Mouse (Mus musculus): Measurements from ENCODE around the gene 2900026A02Rik.

2900026A02Rik gene

DNA sequence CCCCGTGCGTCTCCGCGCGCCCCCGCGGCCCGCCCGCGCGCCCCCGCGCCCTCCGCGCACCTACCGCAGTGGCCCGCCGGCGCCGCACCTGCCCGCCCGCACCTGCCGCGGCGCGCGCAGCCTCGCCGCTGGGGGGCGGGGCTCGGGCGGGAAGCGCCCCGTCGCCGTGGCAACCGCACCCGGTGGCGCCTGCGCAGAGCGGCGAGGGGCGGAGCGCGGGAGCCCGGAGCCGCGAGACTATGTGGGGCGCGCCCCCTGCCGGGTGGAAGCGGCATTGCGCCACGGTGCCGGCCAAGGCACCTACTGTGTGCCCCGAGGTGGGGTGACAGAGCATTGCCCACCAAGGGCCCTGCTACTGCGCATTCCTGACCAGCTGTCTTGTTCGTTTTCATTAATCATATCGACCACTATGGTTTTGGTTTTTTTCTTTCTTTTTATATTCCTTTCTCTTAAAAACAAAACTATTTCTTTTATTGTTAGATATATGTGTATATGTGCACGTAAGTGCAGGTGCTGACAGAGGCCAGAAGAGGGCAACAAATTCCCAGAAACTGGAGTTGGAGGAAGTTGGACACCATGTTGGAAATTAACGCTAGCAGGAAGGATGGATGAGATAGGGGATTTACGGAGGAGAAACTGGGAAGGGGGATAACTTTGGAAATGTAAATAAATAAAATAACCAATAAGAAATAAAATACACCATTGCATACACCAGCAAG, at the start of gene 2900026A02Rik:
Gene 2900026A02Rik (minus strand): TSS at position 90 of the 719 bp plus-strand sequence.
- Histone ChIP-seq H3K36me3 (ENCODE audit: control insufficient read depth, insufficient read depth, low read length, poor library complexity, severe bottlenecking) (no peaks in the 10 kb centered on the region), H3K27me3 (ENCODE audit: control insufficient read depth, insufficient read depth, low read length, poor library complexity, severe bottlenecking) (no peaks in the 10 kb centered on the region)
- DNase-seq (ENCODE audit: low read depth, low spot score), result peak; percentile 42

DNA sequence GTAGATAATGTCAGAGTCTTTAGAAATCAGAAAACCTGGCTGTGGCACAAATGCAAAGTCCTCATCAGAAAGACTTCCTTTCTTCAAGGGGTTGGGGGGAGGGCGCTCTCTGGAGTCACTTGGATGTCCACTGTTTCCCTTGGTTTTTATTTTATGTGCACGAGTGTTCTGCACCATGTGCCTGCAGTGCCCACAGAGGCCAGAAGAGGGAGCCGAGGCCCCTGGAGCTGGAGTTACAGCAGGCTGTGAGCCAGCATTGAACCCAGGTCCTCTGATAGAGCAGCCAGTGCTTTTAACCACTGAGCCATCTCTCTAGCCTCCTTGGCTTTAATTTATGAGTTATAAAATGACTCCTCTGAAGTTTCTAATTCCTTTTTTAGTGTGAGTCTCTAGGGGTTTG, 49.0 kb upstream of the 2900026A02Rik start:
- Histone ChIP-seq H3K27me3 (ENCODE audit: control insufficient read depth, insufficient read depth, low read length, poor library complexity, severe bottlenecking) (no peaks in the 10 kb centered on the region), H3K36me3 (ENCODE audit: control insufficient read depth, insufficient read depth, low read length, poor library complexity, severe bottlenecking) (no peaks in the 10 kb centered on the region)
- DNase-seq (ENCODE audit: low read depth, low spot score), result no peak

GRCm38 (mm10) chr5:113268246-113268645, 47.2 kb upstream of the 2900026A02Rik start:
- no peaks in the 10 kb centered on the region for H3K36me3 ChIP-seq (ENCODE audit: control insufficient read depth, insufficient read depth, low read length, poor library complexity, severe bottlenecking)
- H3K27me3 ChIP-seq (ENCODE audit: control insufficient read depth, insufficient read depth, low read length, poor library complexity, severe bottlenecking), result no peaks in the 10 kb centered on the region
- DNase-seq (ENCODE audit: low read depth, low spot score), result no peak

DNA sequence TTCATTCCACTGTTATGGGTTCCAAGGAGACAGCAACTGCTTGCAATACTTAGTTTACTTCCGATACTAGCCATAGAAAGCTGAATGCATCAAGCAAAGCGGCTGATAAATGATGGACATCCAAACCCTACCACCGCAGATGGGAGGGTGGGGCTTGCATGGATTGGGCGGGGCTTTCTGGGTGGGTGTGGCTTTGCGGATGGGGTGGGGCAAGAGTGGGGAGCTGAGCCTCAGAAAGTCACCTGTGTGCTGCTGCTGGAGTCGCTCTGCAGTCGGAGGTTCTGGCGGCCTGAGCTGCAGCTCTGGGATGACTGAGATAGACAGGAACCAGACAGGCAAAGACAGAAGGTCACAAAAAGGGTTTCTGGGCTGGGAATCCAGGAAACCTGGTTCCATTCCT, 44.6 kb upstream of the 2900026A02Rik start:
- H3K36me3 ChIP-seq (ENCODE audit: control insufficient read depth, insufficient read depth, low read length, poor library complexity, severe bottlenecking), result no peaks in the 10 kb centered on the region

DNA sequence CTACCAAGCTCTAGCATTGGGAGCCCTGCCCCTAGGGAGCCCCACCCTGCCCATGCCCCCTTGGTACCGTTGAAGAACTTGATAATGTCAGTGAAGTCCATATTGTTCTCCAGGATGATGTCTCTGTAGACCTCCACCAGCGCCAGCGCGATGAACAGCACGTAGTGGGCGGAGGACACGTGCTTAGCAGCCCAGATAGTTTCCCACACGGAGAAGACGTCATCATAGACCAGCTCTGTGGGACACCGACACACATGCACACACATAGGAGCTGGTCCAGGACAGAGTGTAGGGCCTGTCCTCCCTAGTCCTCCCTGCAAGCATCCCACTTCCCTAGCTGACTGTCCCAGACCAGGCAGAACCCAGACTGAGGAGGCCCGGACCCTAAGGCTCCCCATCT, 29.8 kb upstream of the 2900026A02Rik start:
- no peaks in the 10 kb centered on the region for H3K36me3 ChIP-seq (ENCODE audit: control insufficient read depth, insufficient read depth, low read length, poor library complexity, severe bottlenecking)
- H3K27me3 ChIP-seq (ENCODE audit: control insufficient read depth, insufficient read depth, low read length, poor library complexity, severe bottlenecking), result no peaks in the 10 kb centered on the region
- DNase-seq (ENCODE audit: low read depth, low spot score), result no peak

More for the DNA sequence above, 44.6 kb upstream of the 2900026A02Rik start:
- H3K27me3 ChIP-seq (ENCODE audit: control insufficient read depth, insufficient read depth, low read length, poor library complexity, severe bottlenecking), result no peaks in the 10 kb centered on the region
- DNase-seq (ENCODE audit: low read depth, low spot score), result no peak

GRCm38 (mm10) chr5:113249263-113249930, 28.4 kb upstream of the 2900026A02Rik start:
- no peaks in the 10 kb centered on the region for H3K27me3 ChIP-seq (ENCODE audit: control insufficient read depth, insufficient read depth, low read length, poor library complexity, severe bottlenecking)
- no peaks in the 10 kb centered on the region for H3K36me3 ChIP-seq (ENCODE audit: control insufficient read depth, insufficient read depth, low read length, poor library complexity, severe bottlenecking)
- DNase-seq (ENCODE audit: low read depth, low spot score), result no peak

DNA sequence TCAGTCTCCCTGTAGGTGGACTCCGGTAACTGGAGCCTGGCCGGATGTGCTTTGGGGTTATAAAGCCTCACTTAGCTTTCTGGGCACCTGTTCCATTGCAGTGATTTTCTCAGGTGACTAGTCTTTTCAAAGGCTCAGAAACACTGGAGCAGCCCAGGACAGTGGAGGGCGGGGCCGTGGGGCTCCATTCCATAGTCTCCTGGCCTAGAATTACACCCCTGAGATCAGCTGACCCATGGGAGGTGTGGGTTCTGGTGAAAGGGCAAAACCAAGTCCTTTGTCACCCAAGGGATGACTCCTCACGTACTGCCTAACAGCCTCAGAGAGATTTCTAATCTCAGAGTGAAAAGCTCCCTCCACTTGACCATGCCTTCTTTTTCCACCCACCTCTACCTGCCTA, 9.2 kb upstream of the 2900026A02Rik start:
- Histone ChIP-seq H3K27me3 (ENCODE audit: control insufficient read depth, insufficient read depth, low read length, poor library complexity, severe bottlenecking) (no peaks in the 10 kb centered on the region), H3K36me3 (ENCODE audit: control insufficient read depth, insufficient read depth, low read length, poor library complexity, severe bottlenecking) (no peaks in the 10 kb centered on the region)
- no peak for DNase-seq (ENCODE audit: low read depth, low spot score)

- DNase-seq (ENCODE audit: low read depth, low spot score), result peak; percentile 62
- Histone ChIP-seq H3K27me3 (ENCODE audit: control insufficient read depth, insufficient read depth, low read length, poor library complexity, severe bottlenecking) (no peaks in the 10 kb centered on the region), H3K36me3 (ENCODE audit: control insufficient read depth, insufficient read depth, low read length, poor library complexity, severe bottlenecking) (no peaks in the 10 kb centered on the region)
Measured at GRCm38 (mm10) chr5:113226632-113227102, 5.6 kb upstream of the 2900026A02Rik start, which contains the start of gene Tmem211. TSS of gene Tmem211 (plus strand) at chr5:113226909.

GRCm38 (mm10) chr5:113225686-113226435, 4.8 kb upstream of the 2900026A02Rik start:
- no peaks in the 10 kb centered on the region for H3K27me3 ChIP-seq (ENCODE audit: control insufficient read depth, insufficient read depth, low read length, poor library complexity, severe bottlenecking)
- no peak for DNase-seq (ENCODE audit: low read depth, low spot score)
- no peaks in the 10 kb centered on the region for H3K36me3 ChIP-seq (ENCODE audit: control insufficient read depth, insufficient read depth, low read length, poor library complexity, severe bottlenecking)

DNA sequence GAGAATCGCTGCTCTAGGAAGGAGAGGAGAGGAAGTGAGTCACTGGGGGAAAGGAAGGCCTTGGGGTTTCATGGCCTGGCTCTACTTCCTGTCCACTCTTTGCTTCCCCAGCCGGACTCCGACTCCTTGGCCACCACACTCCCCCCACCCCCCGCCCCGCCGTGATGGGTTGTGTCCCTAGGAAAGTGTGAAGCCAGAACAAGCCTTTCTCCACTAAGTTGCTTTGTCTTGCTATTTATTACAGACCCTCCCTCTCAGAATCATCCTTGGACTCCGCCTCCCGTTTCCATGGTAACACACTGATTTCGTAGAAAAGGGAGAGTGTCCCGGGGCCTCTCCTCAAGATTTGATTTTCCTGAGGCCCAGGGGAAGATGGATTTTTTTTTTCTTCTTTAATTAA, 4.2 kb upstream of the 2900026A02Rik start:
- Histone ChIP-seq H3K27me3 (ENCODE audit: control insufficient read depth, insufficient read depth, low read length, poor library complexity, severe bottlenecking) (no peaks in the 10 kb centered on the region), H3K36me3 (ENCODE audit: control insufficient read depth, insufficient read depth, low read length, poor library complexity, severe bottlenecking) (no peaks in the 10 kb centered on the region)
- DNase-seq (ENCODE audit: low read depth, low spot score), result no peak

DNA sequence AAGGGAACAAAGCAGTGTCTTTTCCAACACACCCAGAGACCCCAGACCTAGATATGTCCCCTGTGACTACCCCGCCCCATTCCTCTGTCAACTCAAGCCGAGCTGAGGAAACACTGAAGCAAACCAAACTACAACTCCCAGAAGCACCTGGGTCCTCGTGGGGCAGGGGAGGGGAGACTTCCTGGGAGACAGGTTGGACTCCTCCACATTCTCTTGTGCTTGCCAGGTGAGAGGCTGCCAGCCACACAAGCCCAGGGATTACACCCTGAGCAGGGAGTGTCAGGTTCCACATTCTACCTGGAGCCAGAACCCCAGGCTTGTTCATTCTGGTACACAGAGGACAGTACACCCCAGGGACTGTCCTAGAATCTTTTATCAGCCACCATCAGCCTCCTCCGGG, 2.9 kb upstream of the 2900026A02Rik start:
- no peak for DNase-seq (ENCODE audit: low read depth, low spot score)
- H3K36me3 ChIP-seq (ENCODE audit: control insufficient read depth, insufficient read depth, low read length, poor library complexity, severe bottlenecking), result no peaks in the 10 kb centered on the region
- no peaks in the 10 kb centered on the region for H3K27me3 ChIP-seq (ENCODE audit: control insufficient read depth, insufficient read depth, low read length, poor library complexity, severe bottlenecking)

DNA sequence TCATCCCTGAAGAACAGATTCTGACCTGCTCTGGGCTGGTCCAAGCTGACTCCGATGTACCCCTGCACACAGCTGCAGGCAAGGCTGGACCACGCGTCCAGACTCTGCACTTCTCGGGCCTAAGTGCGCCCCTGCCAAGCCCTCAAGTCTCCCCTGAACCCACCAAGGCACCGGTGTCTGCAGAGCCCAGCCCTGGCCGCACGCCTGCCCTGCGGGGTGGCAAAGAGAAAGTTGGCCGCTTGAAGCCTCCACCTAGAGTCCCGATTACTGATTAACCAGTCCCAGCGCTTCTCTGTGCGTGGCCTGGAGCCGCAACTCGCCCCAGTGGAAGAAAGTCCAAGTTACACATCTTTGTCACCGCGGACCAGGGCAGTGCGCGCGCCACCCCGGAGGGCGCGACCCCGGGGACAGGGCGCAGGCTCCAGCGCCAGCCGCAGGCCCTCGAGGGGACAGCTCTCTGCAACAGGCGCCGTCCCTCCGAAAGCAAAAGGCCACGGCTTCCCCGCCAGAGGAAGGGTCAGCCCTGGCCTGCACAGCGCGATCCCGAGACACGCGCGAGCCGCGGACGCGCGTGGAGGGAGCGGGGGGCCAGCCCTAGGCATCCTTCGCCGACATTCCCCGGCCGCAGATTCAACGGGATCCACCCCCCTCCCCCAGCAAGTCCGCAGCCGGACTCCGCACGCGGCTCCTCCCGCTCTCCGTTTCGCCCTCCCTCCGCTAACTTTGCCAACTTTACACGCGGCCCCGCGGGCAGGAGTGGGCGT, 471 bp downstream of the 2900026A02Rik start:
- DNase-seq (ENCODE audit: low read depth, low spot score), result no peak
- Histone ChIP-seq H3K36me3 (ENCODE audit: control insufficient read depth, insufficient read depth, low read length, poor library complexity, severe bottlenecking) (no peaks in the 10 kb centered on the region), H3K27me3 (ENCODE audit: control insufficient read depth, insufficient read depth, low read length, poor library complexity, severe bottlenecking) (no peaks in the 10 kb centered on the region)

- Histone ChIP-seq H3K36me3 (ENCODE audit: control insufficient read depth, insufficient read depth, low read length, poor library complexity, severe bottlenecking) (no peaks in the 10 kb centered on the region), H3K27me3 (ENCODE audit: control insufficient read depth, insufficient read depth, low read length, poor library complexity, severe bottlenecking) (no peaks in the 10 kb centered on the region)
- no peak for DNase-seq (ENCODE audit: low read depth, low spot score)
Measured at GRCm38 (mm10) chr5:113219876-113220275, 1.2 kb downstream of the 2900026A02Rik start.

- H3K36me3 ChIP-seq (ENCODE audit: control insufficient read depth, insufficient read depth, low read length, poor library complexity, severe bottlenecking), result no peaks in the 10 kb centered on the region
- H3K27me3 ChIP-seq (ENCODE audit: control insufficient read depth, insufficient read depth, low read length, poor library complexity, severe bottlenecking), result no peaks in the 10 kb centered on the region
Measured at GRCm38 (mm10) chr5:113219450-113219849, 1.6 kb downstream of the 2900026A02Rik start.

More at GRCm38 (mm10) chr5:113219450-113219849, 1.6 kb downstream of the 2900026A02Rik start:
- DNase-seq (ENCODE audit: low read depth, low spot score), result no peak
